Mouse (Mus musculus) layer of hippocampus, adult 9-10 months (tissue): ENCODE results near the gene Sox8.

Experiments used
- DNase-seq: peaks from one replicate; pipeline ENCODE4 v3.0.0; 2022; ENCODE audit warnings: low spot score

Gene Sox8

GRCm38 (mm10) chr17:25570648-25571452 is at the start of gene Sox8:
Gene Sox8, minus strand, starts transcription at chr17:25570686.
- DNase-seq = peak; percentile 80

GRCm38 (mm10) chr17:25618508-25619056 is 48.1 kb upstream of the Sox8 start:
- no peak for DNase-seq

- DNase-seq = no peak
These were observed 44.4 kb upstream of the Sox8 start for GRCm38 (mm10) chr17:25614723-25615510.

GRCm38 (mm10) chr17:25613323-25613722 is 42.8 kb upstream of the Sox8 start:
- no peak for DNase-seq

GRCm38 (mm10) chr17:25612537-25612936 is 42.1 kb upstream of the Sox8 start:
- no peak for DNase-seq

- no peak for DNase-seq
These were observed 39.7 kb upstream of the Sox8 start for GRCm38 (mm10) chr17:25610151-25610550.

GRCm38 (mm10) chr17:25609506-25609828 is 39.0 kb upstream of the Sox8 start:
- DNase-seq = no peak

- DNase-seq = no peak
These were observed 38.5 kb upstream of the Sox8 start for GRCm38 (mm10) chr17:25608821-25609505.

GRCm38 (mm10) chr17:25608137-25608785 is 37.8 kb upstream of the Sox8 start:
- no peak for DNase-seq

- no peak for DNase-seq
These were observed 33.7 kb upstream of the Sox8 start for GRCm38 (mm10) chr17:25604234-25604633.

- no peak for DNase-seq
These were observed 31.9 kb upstream of the Sox8 start for GRCm38 (mm10) chr17:25602366-25602765.

- DNase-seq = no peak
These were observed 27.1 kb upstream of the Sox8 start for GRCm38 (mm10) chr17:25597537-25597936.

- DNase-seq = no peak
These were observed 25.0 kb upstream of the Sox8 start for GRCm38 (mm10) chr17:25595495-25595894.

GRCm38 (mm10) chr17:25593411-25594261 is 23.1 kb upstream of the Sox8 start:
- DNase-seq = no peak

- no peak for DNase-seq
These were observed 21.9 kb upstream of the Sox8 start for GRCm38 (mm10) chr17:25592336-25592735.

- DNase-seq = no peak
These were observed 20.5 kb upstream of the Sox8 start for GRCm38 (mm10) chr17:25590985-25591384.

- DNase-seq = no peak
These were observed 19.6 kb upstream of the Sox8 start for GRCm38 (mm10) chr17:25590068-25590467.

- no peak for DNase-seq
These were observed 14.2 kb upstream of the Sox8 start for GRCm38 (mm10) chr17:25584646-25585045.

GRCm38 (mm10) chr17:25583858-25584257 is 13.4 kb upstream of the Sox8 start:
- no peak for DNase-seq

GRCm38 (mm10) chr17:25583099-25583498 is 12.6 kb upstream of the Sox8 start:
- no peak for DNase-seq

GRCm38 (mm10) chr17:25582076-25582475 is 11.6 kb upstream of the Sox8 start:
- no peak for DNase-seq
